Mouse (Mus musculus) neural tube, embryonic 12.5 days (tissue): Measurements from ENCODE around the gene Srrm1. TPM values are rescaled to one million over a fixed set of nuclear protein-coding genes. Genes with fewer than 3 reads are reported as not detected.
A peak's percentile ranks its signal among the peaks of the same experiment; 100 is the strongest.

Experiments used
- ATAC-seq: fragments of 200-750 bp; cut with Nextera tagmentation; 2 replicates; pipeline ENCODE4 v1.8.0; 2017; ENCODE audit warnings: low read depth, mild to moderate bottlenecking, moderate TSS enrichment, moderate library complexity; ENCODE audit not compliant: low FRiP score
- H3K27ac ChIP-seq: fragments of 300-500 bp; sonication (generic); 2 replicates; pipeline ENCODE4 v1.5.1; 2016
- H3K27me3 ChIP-seq: fragments of 300-500 bp; sonication (generic); replicated peaks from 2 replicates; pipeline ENCODE4 v1.6.1; 2016; ENCODE audit warnings: mild to moderate bottlenecking
- H3K36me3 ChIP-seq: fragments of 300-500 bp; sonication (generic); 2 replicates; pipeline ENCODE4 v1.6.1; 2016; ENCODE audit warnings: mild to moderate bottlenecking
- H3K4me1 ChIP-seq: fragments of 300-500 bp; sonication (generic); 2 replicates; pipeline ENCODE4 v1.6.1; 2016
- H3K4me2 ChIP-seq: fragments of 300-500 bp; sonication (generic); replicated peaks from 2 replicates; pipeline ENCODE4 v1.6.1; 2016; ENCODE audit warnings: mild to moderate bottlenecking
- H3K4me3 ChIP-seq: fragments of 300-500 bp; sonication (generic); 2 replicates; pipeline ENCODE4 v1.5.1; 2016
- H3K9ac ChIP-seq: fragments of 300-500 bp; sonication (generic); 2 replicates; pipeline ENCODE4 v1.6.1; 2016; ENCODE audit warnings: mild to moderate bottlenecking
- H3K9me3 ChIP-seq: fragments of 300-500 bp; sonication (generic); 2 replicates; pipeline ENCODE4 v1.6.1; 2016; ENCODE audit warnings: mild to moderate bottlenecking
- WGBS: fragments of 180-500 bp; shearing (Covaris S2); methylation state at CpG from one replicate; pipeline ENCODE4 v1.1.7; 2016; 5-methylcytosine and 5-hydroxymethylcytosine counted together
- polyA plus RNA-seq: library from polyadenylated mRNA; unstranded; fragments of >200 nt; fragmentation: Nextera tagmentation; extraction: Ambion mirVana; gene quantifications from 2 replicates; pipeline ENCODE4 v1.2.1, GENCODE M21; 2016

Srrm1 gene
- polyA plus RNA-seq, 1 experiment from 2014 or later, result 191 TPM

DNA sequence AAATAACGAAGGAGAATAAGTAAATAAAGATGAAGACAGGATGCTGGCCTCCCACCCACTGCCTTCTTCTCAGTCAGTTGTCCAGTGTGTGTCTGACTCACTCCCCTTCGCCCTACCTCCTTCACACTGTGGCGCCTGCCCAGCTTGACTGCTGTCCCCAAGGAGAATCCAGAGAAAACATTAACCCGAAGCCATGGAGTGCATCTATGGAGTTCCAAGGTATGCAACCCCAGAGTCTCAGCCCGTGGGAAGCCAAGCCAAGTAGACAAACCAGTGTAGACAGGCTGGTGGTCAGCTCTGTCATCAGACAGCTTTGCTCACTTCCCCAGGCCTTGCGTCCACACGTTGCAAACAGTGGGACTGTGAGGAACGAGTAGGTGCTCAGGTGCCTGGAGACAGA lies 42.8 kb downstream of the Srrm1 start:
- 88% methylated on average over 8 of the region's 8 CpGs for WGBS
- Histone ChIP-seq H3K36me3 (peaks cover 9% of the 10 kb centered on the region), H3K9me3 (no peaks in the 10 kb centered on the region), H3K4me2 (no peak overlapping the region), H3K27ac (no peak overlapping the region), H3K4me3 (no peak overlapping the region), H3K9ac (no peak overlapping the region), H3K27me3 (no peaks in the 10 kb centered on the region), H3K4me1 (peaks cover 6% of the 10 kb centered on the region; the same call in 1 of the 2 replicates)
- no peak for ATAC-seq

DNA sequence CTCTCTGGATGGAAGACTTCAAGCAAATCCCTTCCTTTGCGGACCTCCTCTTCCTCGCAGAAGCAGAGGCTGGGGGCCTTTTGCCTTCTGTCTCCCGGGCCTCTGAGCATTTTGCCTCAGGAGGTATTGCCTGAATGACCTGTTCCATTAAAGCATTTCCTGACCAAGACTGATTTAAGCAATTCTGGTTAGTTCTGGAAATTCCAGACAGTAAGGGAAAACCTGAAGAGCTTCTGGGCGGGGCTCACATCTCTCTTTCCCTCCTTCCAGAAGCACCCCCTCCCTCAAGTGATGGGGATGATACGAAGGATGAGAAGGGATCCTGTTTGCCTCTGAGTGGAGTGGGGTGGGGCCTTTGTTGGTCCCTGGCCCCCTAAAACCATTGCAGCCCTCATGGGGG lies 43.4 kb downstream of the Srrm1 start:
- 67% methylated on average over 5 of the region's 5 CpGs for whole genome bisulfite sequencing
- Histone ChIP-seq H3K9ac (no peak overlapping the region), H3K4me3 (no peak overlapping the region), H3K4me1 (peaks cover 6% of the 10 kb centered on the region; the same call in 1 of the 2 replicates), H3K27ac (no peak overlapping the region), H3K36me3 (peaks cover 3% of the 10 kb centered on the region), H3K9me3 (no peaks in the 10 kb centered on the region), H3K27me3 (no peaks in the 10 kb centered on the region), H3K4me2 (no peak overlapping the region)
- no peak for ATAC-seq

GRCm38 (mm10) chr4:135309112-135309659 lies 43.9 kb downstream of the Srrm1 start:
- Histone ChIP-seq H3K4me2 (no peak overlapping the region), H3K36me3 (no peaks in the 10 kb centered on the region), H3K27me3 (no peaks in the 10 kb centered on the region), H3K27ac (no peak overlapping the region), H3K4me3 (no peak overlapping the region), H3K9ac (no peak overlapping the region), H3K4me1 (peaks cover 6% of the 10 kb centered on the region; the same call in 1 of the 2 replicates), H3K9me3 (no peaks in the 10 kb centered on the region)
- no peak for ATAC-seq
- 66% methylated on average over 9 of the region's 9 CpGs for WGBS

GRCm38 (mm10) chr4:135306971-135307632 lies 46.0 kb downstream of the Srrm1 start:
- Histone ChIP-seq H3K9ac (no peak overlapping the region), H3K36me3 (no peaks in the 10 kb centered on the region), H3K27me3 (no peaks in the 10 kb centered on the region), H3K4me2 (peak overlapping the region; percentile 22), H3K27ac (no peak overlapping the region), H3K4me3 (no peak overlapping the region), H3K9me3 (no peaks in the 10 kb centered on the region), H3K4me1 (peaks cover 6% of the 10 kb centered on the region; the same call in 1 of the 2 replicates)
- WGBS, result 41% methylated on average over 17 of the region's 17 CpGs
- ATAC-seq, result 0 out of 2 replicates have a peak, but pooled peaks have one; percentile 58

DNA sequence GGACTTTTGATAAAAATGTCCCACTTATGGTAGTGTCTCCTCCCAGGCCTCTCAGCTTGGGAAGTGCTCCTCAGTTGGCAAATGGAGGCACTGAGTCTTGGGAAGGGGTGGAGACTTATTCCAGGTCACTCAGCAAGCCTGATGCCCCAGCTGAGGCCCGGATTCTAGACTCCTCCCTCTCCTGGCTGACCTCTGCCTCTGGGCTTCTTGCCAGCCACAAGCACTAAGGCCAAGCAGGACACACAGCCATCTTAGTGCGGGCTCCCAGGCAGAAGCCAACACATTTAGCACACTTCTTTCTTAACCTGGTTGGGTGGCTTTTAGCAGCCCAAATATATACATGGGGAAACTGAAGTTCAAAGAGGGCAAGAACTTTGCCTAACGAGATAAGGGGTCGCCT lies 46.6 kb downstream of the Srrm1 start:
- H3K4me1 ChIP-seq, result peaks cover 6% of the 10 kb centered on the region; the same call in 1 of the 2 replicates
- no peak for ATAC-seq
- no peak overlapping the region for H3K4me3 ChIP-seq
- no peak overlapping the region for H3K4me2 ChIP-seq
- H3K27me3 ChIP-seq, result no peaks in the 10 kb centered on the region
- H3K27ac ChIP-seq, result no peak overlapping the region
- H3K9me3 ChIP-seq, result no peaks in the 10 kb centered on the region
- H3K9ac ChIP-seq, result no peak overlapping the region
- H3K36me3 ChIP-seq, result no peaks in the 10 kb centered on the region
- WGBS, result 64% methylated on average over 4 of the region's 4 CpGs

DNA sequence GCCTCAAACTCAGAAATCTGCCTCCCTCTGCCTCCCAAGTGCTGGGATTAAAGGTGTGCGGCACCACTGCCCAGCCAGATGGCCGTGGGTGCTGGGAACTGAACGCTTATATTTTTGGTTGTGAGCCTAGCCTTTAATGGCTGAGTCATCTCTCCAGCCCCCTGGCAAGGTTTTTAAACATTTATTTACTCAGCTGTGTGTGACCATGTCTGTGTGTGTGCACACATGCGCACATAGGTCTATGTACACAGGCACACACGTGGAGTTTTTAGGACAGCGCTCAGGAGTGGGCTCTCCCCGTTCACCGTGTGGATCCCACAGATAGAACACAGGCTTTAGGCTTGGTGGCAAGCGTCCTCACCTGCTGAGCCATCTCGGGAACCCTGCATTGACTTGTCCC lies 50.9 kb downstream of the Srrm1 start:
- H3K4me3 ChIP-seq, result no peak overlapping the region
- no peaks in the 10 kb centered on the region for H3K9me3 ChIP-seq
- peaks cover 18% of the 10 kb centered on the region for H3K4me1 ChIP-seq
- no peaks in the 10 kb centered on the region for H3K36me3 ChIP-seq
- no peak overlapping the region for H3K4me2 ChIP-seq
- H3K9ac ChIP-seq, result no peak overlapping the region
- no peaks in the 10 kb centered on the region for H3K27me3 ChIP-seq
- H3K27ac ChIP-seq, result no peak overlapping the region
- 83% methylated on average over 10 of the region's 10 CpGs for WGBS
- no peak for ATAC-seq

GRCm38 (mm10) chr4:135301166-135301565 lies 52.0 kb downstream of the Srrm1 start:
- Histone ChIP-seq H3K9ac (no peak overlapping the region), H3K36me3 (no peaks in the 10 kb centered on the region), H3K27ac (no peak overlapping the region), H3K27me3 (no peaks in the 10 kb centered on the region), H3K9me3 (no peaks in the 10 kb centered on the region), H3K4me3 (no peak overlapping the region), H3K4me1 (peaks cover 17% of the 10 kb centered on the region), H3K4me2 (no peak overlapping the region)
- no peak for ATAC-seq
- WGBS, result 84% methylated on average over 3 of the region's 3 CpGs

DNA sequence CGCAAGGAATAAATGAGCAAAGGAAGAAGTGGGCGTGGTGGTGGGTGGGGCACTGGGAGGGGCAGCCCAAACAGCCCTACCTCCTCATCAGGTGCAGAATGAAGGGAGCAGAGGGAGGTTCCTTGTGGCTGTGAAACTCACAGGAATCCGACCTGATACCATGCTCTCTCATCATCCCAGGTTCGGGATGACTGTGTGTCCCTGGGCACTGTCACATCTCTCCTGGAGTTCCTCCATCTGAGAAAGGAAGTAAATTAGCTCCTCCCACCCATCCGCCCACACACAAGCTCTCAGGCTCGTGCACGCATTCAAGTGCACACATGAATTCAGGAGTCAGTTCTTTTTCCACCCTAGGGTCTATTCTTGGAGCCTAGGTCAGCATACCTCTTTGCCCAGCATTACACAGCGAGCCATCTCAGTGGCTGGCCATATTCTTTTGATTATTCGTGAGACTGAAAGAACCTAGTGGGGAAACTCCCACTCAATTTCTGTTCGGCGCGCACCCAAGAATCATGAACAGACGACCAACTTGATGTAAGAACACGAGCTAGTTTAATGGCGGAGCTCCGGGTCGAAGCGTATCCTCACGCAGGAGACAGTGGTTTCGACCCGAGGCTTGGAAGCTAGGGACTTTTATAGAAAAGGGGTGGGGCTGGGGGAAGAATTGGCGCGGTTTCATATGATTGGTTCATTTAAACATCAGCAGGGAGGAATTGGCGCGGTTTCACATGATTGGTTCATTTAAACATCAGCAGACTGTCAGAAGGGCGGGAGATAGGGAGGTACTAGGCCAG lies 52.7 kb downstream of the Srrm1 start:
- Histone ChIP-seq H3K4me1 (peaks cover 17% of the 10 kb centered on the region), H3K4me2 (no peak overlapping the region), H3K36me3 (no peaks in the 10 kb centered on the region), H3K9me3 (no peaks in the 10 kb centered on the region), H3K27me3 (no peaks in the 10 kb centered on the region), H3K9ac (no peak overlapping the region), H3K27ac (no peak overlapping the region), H3K4me3 (no peak overlapping the region)
- 91% methylated on average over 26 of the region's 26 CpGs for WGBS
- ATAC-seq, result no peak

GRCm38 (mm10) chr4:135298680-135299079 lies 54.4 kb downstream of the Srrm1 start:
- peaks cover 17% of the 10 kb centered on the region for H3K4me1 ChIP-seq
- H3K36me3 ChIP-seq, result no peaks in the 10 kb centered on the region
- H3K9ac ChIP-seq, result no peak overlapping the region
- no peaks in the 10 kb centered on the region for H3K9me3 ChIP-seq
- no peak overlapping the region for H3K4me3 ChIP-seq
- 90% methylated on average over 10 of the region's 10 CpGs for WGBS
- no peak overlapping the region for H3K4me2 ChIP-seq
- H3K27ac ChIP-seq, result no peak overlapping the region
- ATAC-seq, result no peak
- no peaks in the 10 kb centered on the region for H3K27me3 ChIP-seq

- Histone ChIP-seq H3K4me1 (peaks cover 17% of the 10 kb centered on the region), H3K4me2 (no peak overlapping the region), H3K9me3 (no peaks in the 10 kb centered on the region), H3K36me3 (no peaks in the 10 kb centered on the region), H3K27ac (no peak overlapping the region), H3K9ac (no peak overlapping the region), H3K27me3 (no peaks in the 10 kb centered on the region), H3K4me3 (no peak overlapping the region)
- ATAC-seq, result peak; percentile 25; the same call in 1 of the 2 replicates
- 65% methylated on average over 15 of the region's 15 CpGs for WGBS
Measured at GRCm38 (mm10) chr4:135297931-135298546, 55.1 kb downstream of the Srrm1 start.

DNA sequence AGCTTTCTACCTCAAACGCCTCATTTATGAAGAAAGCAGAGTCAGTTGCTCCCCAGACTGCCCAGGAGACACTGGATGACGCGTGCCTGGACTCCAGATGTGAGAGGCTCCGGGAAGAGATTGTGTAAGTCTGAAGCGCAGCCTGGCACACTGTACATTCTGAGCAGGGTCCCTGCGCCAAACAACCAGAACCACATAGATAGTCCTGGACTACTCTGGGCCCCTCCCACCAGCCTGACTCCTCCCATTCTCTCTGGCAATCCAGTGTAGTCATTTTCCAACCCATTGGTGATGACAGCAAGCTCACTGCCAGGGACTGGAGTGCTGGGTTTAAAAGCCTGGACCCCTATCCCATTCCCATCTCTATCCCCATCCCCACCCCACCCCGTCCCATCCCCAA lies 56.0 kb downstream of the Srrm1 start:
- H3K27ac ChIP-seq, result no peak overlapping the region
- H3K9me3 ChIP-seq, result no peaks in the 10 kb centered on the region
- no peak for ATAC-seq
- no peak overlapping the region for H3K4me2 ChIP-seq
- no peak overlapping the region for H3K4me3 ChIP-seq
- no peak overlapping the region for H3K9ac ChIP-seq
- no peaks in the 10 kb centered on the region for H3K27me3 ChIP-seq
- H3K36me3 ChIP-seq, result no peaks in the 10 kb centered on the region
- H3K4me1 ChIP-seq, result peaks cover 20% of the 10 kb centered on the region
- WGBS, result 84% methylated on average over 7 of the region's 7 CpGs

GRCm38 (mm10) chr4:135296565-135296964 lies 56.6 kb downstream of the Srrm1 start:
- Histone ChIP-seq H3K36me3 (no peaks in the 10 kb centered on the region), H3K9me3 (no peaks in the 10 kb centered on the region), H3K27ac (no peak overlapping the region), H3K4me3 (no peak overlapping the region), H3K27me3 (no peaks in the 10 kb centered on the region), H3K9ac (no peak overlapping the region), H3K4me1 (peaks cover 20% of the 10 kb centered on the region), H3K4me2 (no peak overlapping the region)
- ATAC-seq, result no peak
